Mouse (Mus musculus): ENCODE measurements around the gene Col28a1.
A peak's percentile ranks its signal among the peaks of the same experiment; 100 is the strongest.
"Not testable (repeated sequence)": the region's sequence is repeated elsewhere in the genome, so short reads cannot be mapped to it uniquely, and the experiment has no call there.

Col28a1 gene

DNA sequence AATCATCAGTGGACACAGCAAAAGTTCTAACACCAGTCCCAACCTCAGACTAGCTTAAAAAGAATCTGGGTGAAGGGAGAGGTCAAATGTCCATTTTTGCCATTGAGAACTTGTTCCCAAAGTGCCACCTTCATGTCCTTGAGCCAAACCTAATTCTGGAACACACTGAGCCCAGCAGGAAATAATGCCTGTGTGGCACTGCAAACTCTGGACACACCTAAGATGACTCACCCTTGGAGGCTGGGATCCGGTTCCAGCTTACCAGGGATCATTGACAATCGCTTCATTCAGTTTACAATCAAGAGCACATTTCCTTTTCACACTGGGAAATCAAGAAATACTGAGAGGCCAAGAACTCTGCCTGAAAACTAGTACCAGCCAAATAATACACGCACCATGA lies 168.9 kb downstream of the Col28a1 start:
- DNase-seq (ENCODE audit: low read depth), result peak; percentile 43

DNA sequence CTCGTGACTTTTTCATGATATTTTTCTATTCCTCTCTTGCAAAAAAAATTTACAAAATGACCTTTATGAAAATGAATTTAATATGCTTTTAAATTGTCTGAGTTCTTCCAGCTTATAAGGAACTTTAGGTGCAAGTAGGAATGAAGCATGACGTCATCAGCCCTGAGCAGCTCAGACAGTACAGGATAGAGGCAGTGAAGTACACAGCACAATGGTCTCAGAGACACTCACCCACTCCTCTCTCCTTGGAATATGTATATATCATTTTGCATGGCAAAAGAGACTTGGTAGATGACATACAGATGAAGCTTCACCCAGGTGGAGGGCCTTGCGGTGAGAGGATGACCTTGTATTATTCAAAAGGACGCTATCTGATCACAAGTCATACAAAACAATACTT lies 197.7 kb downstream of the Col28a1 start:
- DNase-seq (ENCODE audit: low read depth), result no peak

DNA sequence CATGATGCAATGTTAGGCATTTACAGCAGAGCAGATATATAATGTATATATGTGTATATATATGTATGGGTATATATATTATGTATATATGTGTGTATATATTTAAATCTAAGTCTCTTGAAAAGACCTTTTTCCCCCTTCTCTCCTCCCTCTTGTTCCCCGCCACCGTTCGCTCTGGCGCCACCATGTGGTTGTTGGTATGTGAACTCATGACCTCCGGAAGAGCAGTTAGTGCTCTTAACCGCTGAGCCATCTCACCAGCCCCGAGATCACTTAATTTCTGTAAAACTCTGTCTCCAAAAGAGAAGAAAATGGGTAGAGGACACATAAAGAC lies 208.8 kb downstream of the Col28a1 start:
- peak; percentile 50 for DNase-seq (ENCODE audit: low read depth)

DNA sequence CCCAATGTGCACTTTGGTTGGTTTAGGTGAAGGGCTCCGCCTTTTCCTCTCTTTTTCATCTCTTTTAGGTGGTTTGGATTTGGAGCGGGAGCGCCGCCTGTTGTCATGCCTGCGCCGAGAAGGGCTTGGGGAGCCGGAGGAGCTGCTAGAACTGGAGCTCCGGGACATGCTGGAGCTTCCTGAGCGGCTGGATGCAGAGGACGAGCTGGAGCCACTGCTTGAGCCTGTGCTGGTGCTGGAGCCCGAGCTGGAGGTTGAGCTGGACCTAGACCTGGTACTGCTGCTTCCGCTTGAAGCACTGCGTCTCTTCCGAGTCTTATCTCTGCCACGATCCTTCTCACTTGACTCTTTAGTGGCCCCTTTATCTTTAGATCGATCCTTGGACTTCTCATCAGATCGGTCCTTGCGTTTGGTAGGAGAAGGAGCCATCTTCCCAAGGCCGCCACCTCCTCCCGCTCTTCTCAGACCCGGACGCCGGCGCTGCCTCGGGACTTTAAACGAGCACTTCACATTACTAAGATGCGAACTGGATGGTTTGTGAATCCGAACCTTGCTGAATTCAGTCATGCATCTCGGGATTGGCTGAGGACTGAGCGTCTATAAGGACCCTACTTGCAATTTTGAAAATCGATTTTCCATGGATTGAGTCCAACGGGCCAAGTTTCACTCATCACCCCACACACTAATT lies 209.3 kb downstream of the Col28a1 start:
- DNase-seq (ENCODE audit: low read depth), result not testable (repeated sequence)

DNA sequence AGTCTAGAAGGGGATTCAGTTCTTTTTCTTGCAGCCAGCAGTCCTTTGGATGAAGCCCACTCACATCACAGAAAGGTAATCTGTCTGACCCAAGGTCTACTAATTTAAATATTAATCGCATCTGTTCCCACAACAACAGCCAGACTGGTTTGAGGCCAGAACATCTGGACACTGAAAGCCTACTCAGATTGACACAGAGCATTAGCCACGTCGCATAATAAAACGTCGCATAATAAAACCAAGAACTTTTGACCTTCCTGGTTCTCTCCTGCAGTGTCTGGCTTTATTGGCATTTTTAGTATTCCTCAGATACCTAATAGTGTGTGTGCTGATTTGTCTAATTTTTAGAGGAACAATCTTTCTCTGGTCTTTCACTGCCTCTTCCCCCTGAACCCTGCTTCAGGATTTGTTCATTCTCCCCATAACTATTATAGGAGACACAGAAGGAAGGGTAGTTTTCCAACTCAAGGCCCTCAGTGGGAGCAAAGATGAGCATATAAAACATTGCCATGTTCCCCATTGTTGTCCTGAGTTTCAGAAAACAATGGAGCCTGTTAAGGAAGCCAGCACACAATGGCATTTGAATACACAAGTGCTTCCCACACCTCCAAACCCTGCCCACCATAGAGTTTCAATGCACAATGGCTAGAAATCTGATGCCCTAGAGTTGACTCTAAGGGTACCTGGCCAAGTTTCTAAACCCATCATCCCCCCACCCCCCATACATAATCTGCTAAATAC lies 221.2 kb downstream of the Col28a1 start:
- no peak for DNase-seq (ENCODE audit: low read depth)

- no peak for DNase-seq (ENCODE audit: low read depth)
These were observed 223.0 kb downstream of the Col28a1 start for GRCm38 (mm10) chr6:7969376-7969775.

- DNase-seq (ENCODE audit: low read depth), result no peak
These were observed 226.4 kb downstream of the Col28a1 start for GRCm38 (mm10) chr6:7965833-7966522.

GRCm38 (mm10) chr6:7962749-7963148 lies 229.7 kb downstream of the Col28a1 start:
- DNase-seq (ENCODE audit: low read depth), result no peak

DNA sequence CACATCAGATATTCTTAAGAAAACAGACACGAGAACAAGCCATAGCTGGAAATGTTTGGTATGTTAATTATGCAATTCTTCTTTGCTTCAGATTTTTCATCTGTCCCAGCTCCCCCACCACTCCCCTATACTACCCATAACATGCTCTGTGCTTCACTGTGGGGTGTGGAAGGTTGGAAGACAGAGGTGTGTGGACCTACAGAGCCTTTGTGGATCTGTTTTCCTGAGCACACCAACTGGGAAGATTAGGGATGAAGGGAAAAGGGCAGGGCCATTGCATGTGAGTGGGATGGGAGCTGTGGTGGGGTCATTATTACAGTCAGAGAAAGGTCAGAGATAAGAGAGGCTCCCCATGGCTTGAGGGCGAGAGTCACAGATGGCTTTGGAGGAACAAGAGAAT lies 240.2 kb downstream of the Col28a1 start:
- no peak for DNase-seq (ENCODE audit: low read depth)

GRCm38 (mm10) chr6:7951778-7952177 lies 240.6 kb downstream of the Col28a1 start:
- no peak for DNase-seq (ENCODE audit: low read depth)

All from NIH3T3 (cell line).